Mouse (Mus musculus): ENCODE data around the gene Nectin2. TPM values are rescaled to one million over a fixed set of nuclear protein-coding genes. Genes with fewer than 3 reads are reported as not detected.

Gene Nectin2
- polyA plus RNA-seq, 1 experiment: 8.9 TPM

DNA sequence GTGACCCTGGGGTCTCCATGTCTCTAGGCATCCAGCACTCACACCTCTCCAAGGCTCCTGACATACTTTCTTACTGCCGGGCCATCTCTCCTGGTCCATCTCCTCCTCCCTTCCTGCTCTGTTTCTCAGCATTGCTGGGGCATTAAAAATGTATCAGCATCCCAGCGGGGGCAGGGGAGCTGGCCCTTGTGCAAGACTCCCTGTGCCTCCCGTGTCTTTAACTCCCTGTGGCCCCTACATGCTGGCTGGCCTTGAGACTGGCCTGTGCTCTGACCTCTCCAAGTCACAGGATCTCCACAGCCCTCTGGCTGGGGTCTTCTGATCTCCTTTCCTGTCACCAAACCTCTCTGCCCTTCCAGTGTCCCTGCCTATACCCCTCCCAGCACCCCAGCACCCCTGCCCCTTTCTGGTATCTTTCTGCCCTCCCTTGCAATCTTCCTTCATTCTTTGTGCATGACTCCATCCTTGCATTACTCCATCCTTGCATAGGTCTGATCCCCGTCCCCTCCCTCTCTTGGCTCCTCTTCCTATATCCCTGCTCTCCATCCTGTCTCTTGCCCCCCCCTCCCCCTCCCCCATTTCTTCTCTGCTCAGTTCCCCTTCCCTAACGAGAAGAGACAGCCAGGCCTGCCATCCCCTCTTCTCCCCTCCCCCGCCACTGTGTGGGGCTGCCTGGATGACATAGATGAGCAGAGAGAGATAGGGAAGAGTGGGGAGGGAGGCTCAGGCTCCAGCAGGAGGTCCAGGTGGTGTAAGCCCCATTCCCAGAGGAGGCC lies 3.7 kb downstream of the Nectin2 start:
- 42% methylated on average over 6 of the region's 6 CpGs for WGBS
- Histone ChIP-seq H3K27me3 (ENCODE audit: control insufficient read depth, insufficient read depth, low read length) (no peaks in the 10 kb centered on the region), H3K27ac (ENCODE audit: insufficient read depth, low read length) (no peak overlapping the region), H3K4me1 (ENCODE audit: control insufficient read depth, insufficient read depth, low read length) (no peaks in the 10 kb centered on the region; the same call in 1 of the 2 replicates), H3K4me3 (replicated peaks; ENCODE audit: insufficient read depth, low read depth, low read length) (no peak overlapping the region)
- no peak for DNase-seq
- TF ChIP-seq POLR2A (IDR thresholded peaks at IDR 0.05; ENCODE audit: borderline replicate concordance, insufficient read depth, low read length) (no peak), CTCF (IDR thresholded peaks at IDR 0.05; ENCODE audit: borderline replicate concordance, insufficient read depth, low read depth, low read length) (no peak)

DNA sequence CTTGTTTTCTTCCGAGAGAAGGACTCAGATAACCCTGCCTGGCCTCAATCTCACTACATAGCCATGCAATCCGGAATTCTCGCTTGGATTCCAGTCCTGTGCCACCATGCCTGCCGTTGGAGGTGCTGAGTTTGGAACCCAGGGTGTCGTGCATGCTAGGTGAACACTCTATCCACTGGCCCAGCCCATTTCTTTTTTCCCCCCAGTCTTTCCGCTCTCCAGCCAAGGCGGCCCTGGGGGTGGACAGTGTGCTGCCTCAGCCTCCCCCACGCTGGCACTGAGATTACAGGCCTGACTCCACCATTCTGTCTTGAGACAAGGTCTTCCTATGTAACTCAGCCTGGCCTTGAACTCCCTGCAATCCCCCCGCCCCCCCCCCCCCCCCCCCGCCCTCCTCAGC lies 4.3 kb downstream of the Nectin2 start:
- Histone ChIP-seq H3K4me3 (replicated peaks; ENCODE audit: insufficient read depth, low read depth, low read length) (no peak overlapping the region), H3K4me1 (ENCODE audit: control insufficient read depth, insufficient read depth, low read length) (no peaks in the 10 kb centered on the region; the same call in 1 of the 2 replicates), H3K27me3 (ENCODE audit: control insufficient read depth, insufficient read depth, low read length) (no peaks in the 10 kb centered on the region), H3K27ac (ENCODE audit: insufficient read depth, low read length) (no peak overlapping the region)
- WGBS: 83% methylated on average over 9 of the region's 10 CpGs
- TF ChIP-seq POLR2A (IDR thresholded peaks at IDR 0.05; ENCODE audit: borderline replicate concordance, insufficient read depth, low read length): no peak
- TF ChIP-seq CTCF (IDR thresholded peaks at IDR 0.05; ENCODE audit: borderline replicate concordance, insufficient read depth, low read depth, low read length): no peak
- DNase-seq: no peak

DNA sequence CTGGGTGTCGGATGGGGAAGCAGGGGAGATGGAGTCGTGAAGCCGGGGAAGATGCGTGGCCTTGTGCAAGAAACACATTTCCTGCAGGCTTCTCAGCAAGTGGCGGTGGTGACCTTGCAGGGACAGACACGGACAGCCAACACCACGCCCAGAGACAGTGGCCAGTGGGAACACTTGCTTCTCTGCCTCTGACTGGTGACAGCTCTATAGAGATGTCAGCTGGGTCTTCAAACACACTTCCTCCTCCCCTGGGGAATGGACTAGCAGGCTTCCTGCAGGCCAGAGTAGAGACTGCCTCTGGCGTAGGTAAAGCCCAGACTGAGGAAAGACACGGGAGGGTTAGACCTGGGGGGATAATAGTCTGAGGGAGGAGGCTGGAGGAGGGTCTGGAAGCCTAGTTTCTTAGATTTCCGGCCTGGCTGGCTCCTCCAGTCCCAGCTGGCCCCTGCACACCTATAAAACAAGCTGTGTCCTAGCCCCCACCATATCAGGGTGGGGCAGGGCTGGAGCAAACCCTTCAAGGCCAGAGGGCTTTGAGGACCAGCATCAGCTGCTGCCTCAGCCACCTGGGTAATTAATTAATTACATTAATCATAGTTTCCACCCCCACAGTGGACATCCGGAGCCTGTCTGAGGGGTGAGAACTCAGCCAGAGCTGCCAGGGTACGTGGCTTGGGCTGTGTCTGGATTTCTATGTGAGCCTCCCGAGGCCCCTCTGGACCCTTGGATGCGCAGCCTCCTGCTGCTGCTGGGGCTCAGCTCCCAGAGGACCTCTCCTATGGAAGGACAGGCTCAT lies 5.5 kb downstream of the Nectin2 start:
- H3K4me3 ChIP-seq (replicated peaks; ENCODE audit: insufficient read depth, low read depth, low read length): no peak overlapping the region
- H3K27me3 ChIP-seq (ENCODE audit: control insufficient read depth, insufficient read depth, low read length): no peaks in the 10 kb centered on the region
- H3K4me1 ChIP-seq (ENCODE audit: control insufficient read depth, insufficient read depth, low read length): no peaks in the 10 kb centered on the region; the same call in 1 of the 2 replicates
- H3K27ac ChIP-seq (ENCODE audit: insufficient read depth, low read length): no peak overlapping the region
- 58% methylated on average over 14 of the region's 14 CpGs for WGBS
- DNase-seq: no peak
- TF ChIP-seq CTCF (IDR thresholded peaks at IDR 0.05; ENCODE audit: borderline replicate concordance, insufficient read depth, low read depth, low read length): no peak
- TF ChIP-seq POLR2A (IDR thresholded peaks at IDR 0.05; ENCODE audit: borderline replicate concordance, insufficient read depth, low read length): no peak

DNA sequence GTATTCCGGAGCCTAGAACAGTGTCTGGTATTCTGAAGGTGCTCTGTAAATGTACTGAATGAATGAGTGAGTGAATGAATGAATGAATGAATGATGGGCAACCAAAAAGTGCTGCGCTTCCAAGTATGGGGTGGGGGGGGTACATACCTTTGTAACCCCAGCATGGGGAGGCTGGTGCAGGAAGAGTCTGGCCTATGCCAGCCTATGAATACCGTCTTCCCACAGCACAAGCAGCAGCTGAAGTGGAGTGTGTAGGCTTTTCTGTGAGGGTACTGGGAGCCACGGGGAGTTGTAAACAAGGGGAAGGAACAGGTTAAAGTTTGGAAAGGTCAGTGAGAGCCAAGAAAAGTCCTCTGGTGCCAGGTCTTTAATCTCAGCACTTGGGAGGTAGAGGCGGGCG lies 6.5 kb downstream of the Nectin2 start:
- Histone ChIP-seq H3K27me3 (ENCODE audit: control insufficient read depth, insufficient read depth, low read length) (no peaks in the 10 kb centered on the region), H3K4me3 (replicated peaks; ENCODE audit: insufficient read depth, low read depth, low read length) (no peak overlapping the region), H3K4me1 (ENCODE audit: control insufficient read depth, insufficient read depth, low read length) (no peaks in the 10 kb centered on the region), H3K27ac (ENCODE audit: insufficient read depth, low read length) (no peak overlapping the region)
- no peak for DNase-seq
- TF ChIP-seq POLR2A (IDR thresholded peaks at IDR 0.05; ENCODE audit: borderline replicate concordance, insufficient read depth, low read length): no peak
- no peak for TF ChIP-seq CTCF (IDR thresholded peaks at IDR 0.05; ENCODE audit: borderline replicate concordance, insufficient read depth, low read depth, low read length)
- 90% methylated on average over 6 of the region's 6 CpGs for WGBS

- no peak for TF ChIP-seq POLR2A (IDR thresholded peaks at IDR 0.05; ENCODE audit: borderline replicate concordance, insufficient read depth, low read length)
- TF ChIP-seq CTCF (IDR thresholded peaks at IDR 0.05; ENCODE audit: borderline replicate concordance, insufficient read depth, low read depth, low read length): no peak
- H3K4me3 ChIP-seq (replicated peaks; ENCODE audit: insufficient read depth, low read depth, low read length): no peak overlapping the region
Observed at GRCm38 (mm10) chr7:19742468-19742867, 7.8 kb downstream of the Nectin2 start.

DNA sequence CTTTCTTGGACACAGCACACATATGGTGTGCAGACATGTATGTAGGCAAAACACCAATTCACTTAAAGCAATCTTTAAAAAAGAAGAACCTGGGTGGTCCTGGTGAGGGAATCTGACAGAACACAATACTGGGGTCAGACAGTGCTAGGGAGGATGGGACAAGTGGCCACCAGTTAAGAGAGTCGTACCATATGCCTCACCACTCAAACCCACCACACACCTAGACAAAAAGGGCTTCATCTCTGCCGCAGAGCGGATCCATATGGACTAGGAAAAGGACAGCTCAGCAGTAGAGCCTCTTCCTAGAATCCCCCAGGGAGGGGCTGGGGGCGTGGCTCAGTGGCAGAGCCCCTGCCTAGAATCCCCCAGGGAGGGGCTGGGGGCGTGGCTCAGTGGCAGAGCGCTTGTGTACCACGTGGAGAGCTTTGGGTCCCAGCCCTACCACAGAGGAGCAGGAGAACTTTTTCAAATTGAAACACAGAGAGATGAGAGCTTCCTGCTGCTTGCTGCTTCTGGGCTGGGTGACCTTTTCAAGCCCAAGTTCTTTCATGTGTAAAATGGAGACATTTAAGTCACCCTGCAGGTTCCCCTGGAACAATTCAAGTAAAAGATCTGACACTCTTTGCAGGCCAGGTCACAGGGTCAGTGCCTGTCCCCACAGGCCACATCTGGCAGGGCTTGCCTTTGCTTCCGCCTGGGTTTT lies 8.8 kb downstream of the Nectin2 start:
- WGBS: 16% methylated on average over 8 of the region's 8 CpGs
- Histone ChIP-seq H3K27ac (ENCODE audit: insufficient read depth, low read length) (no peak overlapping the region), H3K4me3 (replicated peaks; ENCODE audit: insufficient read depth, low read depth, low read length) (no peak overlapping the region), H3K27me3 (ENCODE audit: control insufficient read depth, insufficient read depth, low read length) (no peaks in the 10 kb centered on the region), H3K4me1 (ENCODE audit: control insufficient read depth, insufficient read depth, low read length) (no peaks in the 10 kb centered on the region)
- DNase-seq: no peak
- no peak for TF ChIP-seq CTCF (IDR thresholded peaks at IDR 0.05; ENCODE audit: borderline replicate concordance, insufficient read depth, low read depth, low read length)
- no peak for TF ChIP-seq POLR2A (IDR thresholded peaks at IDR 0.05; ENCODE audit: borderline replicate concordance, insufficient read depth, low read length)

More at GRCm38 (mm10) chr7:19742468-19742867, 7.8 kb downstream of the Nectin2 start:
- H3K4me1 ChIP-seq (ENCODE audit: control insufficient read depth, insufficient read depth, low read length): no peaks in the 10 kb centered on the region
- DNase-seq: no peak
- no peaks in the 10 kb centered on the region for H3K27me3 ChIP-seq (ENCODE audit: control insufficient read depth, insufficient read depth, low read length)
- WGBS: 49% methylated on average over 5 of the region's 5 CpGs
- no peak overlapping the region for H3K27ac ChIP-seq (ENCODE audit: insufficient read depth, low read length)

GRCm38 (mm10) chr7:19740269-19740668 lies 10.0 kb downstream of the Nectin2 start:
- Histone ChIP-seq H3K27me3 (ENCODE audit: control insufficient read depth, insufficient read depth, low read length) (no peaks in the 10 kb centered on the region), H3K4me1 (ENCODE audit: control insufficient read depth, insufficient read depth, low read length) (no peaks in the 10 kb centered on the region), H3K4me3 (replicated peaks; ENCODE audit: insufficient read depth, low read depth, low read length) (no peak overlapping the region), H3K27ac (ENCODE audit: insufficient read depth, low read length) (no peak overlapping the region)
- WGBS: 90% methylated on average over 11 of the region's 11 CpGs
- DNase-seq: no peak
- TF ChIP-seq POLR2A (IDR thresholded peaks at IDR 0.05; ENCODE audit: borderline replicate concordance, insufficient read depth, low read length): no peak
- TF ChIP-seq CTCF (IDR thresholded peaks at IDR 0.05; ENCODE audit: borderline replicate concordance, insufficient read depth, low read depth, low read length): no peak

All from cerebellum, adult 2 months (tissue).